Mouse (Mus musculus) hindbrain, embryonic 13.5 days (tissue): ENCODE measurements around the gene Sec14l3. TPM values are rescaled to one million over a fixed set of nuclear protein-coding genes. Genes with fewer than 3 reads are reported as not detected.
"Not testable (repeated sequence)": the region's sequence is repeated elsewhere in the genome, so short reads cannot be mapped to it uniquely, and the experiment has no call there.

Experiments
- ATAC-seq: fragments of 200-750 bp; cut with Nextera tagmentation; 2 replicates; pipeline ENCODE4 v1.8.0; 2017; ENCODE audit warnings: moderate TSS enrichment; ENCODE audit not compliant: low FRiP score
- H3K27ac ChIP-seq: fragments of 300-500 bp; sonication (generic); 2 replicates; pipeline ENCODE4 v1.5.1; 2015; ENCODE audit warnings: inconsistent platforms, mild to moderate bottlenecking, moderate library complexity
- H3K27me3 ChIP-seq: fragments of 300-500 bp; sonication (generic); 2 replicates; pipeline ENCODE4 v1.6.1; 2015; ENCODE audit warnings: mild to moderate bottlenecking, inconsistent platforms
- H3K36me3 ChIP-seq: fragments of 300-500 bp; sonication (generic); 2 replicates; pipeline ENCODE4 v1.6.1; 2015; ENCODE audit warnings: mild to moderate bottlenecking, inconsistent platforms
- H3K4me1 ChIP-seq: fragments of 300-500 bp; sonication (generic); replicated peaks from 2 replicates; pipeline ENCODE4 v1.6.1; 2015; ENCODE audit warnings: inconsistent platforms
- H3K4me2 ChIP-seq: fragments of 300-500 bp; sonication (generic); 2 replicates; pipeline ENCODE4 v1.6.1; 2015; ENCODE audit warnings: inconsistent platforms, mild to moderate bottlenecking, moderate library complexity
- H3K4me3 ChIP-seq: fragments of 300-500 bp; sonication (generic); 2 replicates; pipeline ENCODE4 v1.5.1; 2015; ENCODE audit warnings: mild to moderate bottlenecking, inconsistent platforms
- H3K9ac ChIP-seq: fragments of 300-500 bp; sonication (generic); 2 replicates; pipeline ENCODE4 v1.6.1; 2015; ENCODE audit warnings: mild to moderate bottlenecking, inconsistent platforms
- H3K9me3 ChIP-seq: fragments of 300-500 bp; sonication (generic); 2 replicates; pipeline ENCODE4 v1.6.1; 2016; ENCODE audit warnings: inconsistent platforms
- WGBS: fragments of 180-500 bp; shearing (Covaris S2); methylation state at CpG from one replicate; pipeline ENCODE4 v1.1.7; 2015; 5-methylcytosine and 5-hydroxymethylcytosine counted together
- polyA plus RNA-seq: library from polyadenylated mRNA; unstranded; fragments of >200 nt; fragmentation: Nextera tagmentation; extraction: Ambion mirVana; gene quantifications from 2 replicates; pipeline ENCODE4 v1.2.1, GENCODE M21; 2015

Gene Sec14l3
- polyA plus RNA-seq, 1 experiment from 2014 or later = 0.08 TPM

- 4% methylated on average over 45 of the region's 45 CpGs for WGBS
Measured at GRCm38 (mm10) chr11:4096054-4096984, 31.7 kb downstream of the Sec14l3 start.

GRCm38 (mm10) chr11:4097091-4097621 lies 32.5 kb downstream of the Sec14l3 start:
- Histone ChIP-seq H3K4me2 (peak overlapping the region; percentile 90), H3K27me3 (no peaks in the 10 kb centered on the region), H3K9ac (peak overlapping the region; percentile 88), H3K4me1 (peaks cover 34% of the 10 kb centered on the region), H3K9me3 (no peaks in the 10 kb centered on the region), H3K27ac (peak overlapping the region; percentile 95), H3K36me3 (peaks cover 2% of the 10 kb centered on the region; the same call in 1 of the 2 replicates), H3K4me3 (peak overlapping the region; percentile 50)
- WGBS = 27% methylated on average over 10 of the region's 10 CpGs
- peak; percentile 61 for ATAC-seq

More at GRCm38 (mm10) chr11:4096054-4096984, 31.7 kb downstream of the Sec14l3 start:
- Histone ChIP-seq H3K27ac (peak overlapping the region; percentile 95), H3K27me3 (no peaks in the 10 kb centered on the region), H3K9ac (peak overlapping the region; percentile 88), H3K36me3 (peaks cover 10% of the 10 kb centered on the region), H3K9me3 (no peaks in the 10 kb centered on the region), H3K4me1 (peaks cover 34% of the 10 kb centered on the region), H3K4me2 (peak overlapping the region; percentile 90), H3K4me3 (peak overlapping the region; percentile 50)
- ATAC-seq = peak; percentile 95

GRCm38 (mm10) chr11:4098120-4098519 lies 33.5 kb downstream of the Sec14l3 start:
- peaks cover 34% of the 10 kb centered on the region for H3K4me1 ChIP-seq
- no peaks in the 10 kb centered on the region for H3K27me3 ChIP-seq
- H3K4me2 ChIP-seq = no peak overlapping the region
- H3K27ac ChIP-seq = no peak overlapping the region
- no peaks in the 10 kb centered on the region; the same call in 1 of the 2 replicates for H3K36me3 ChIP-seq
- WGBS = 65% methylated on average over 8 of the region's 8 CpGs
- H3K4me3 ChIP-seq = no peak overlapping the region
- no peaks in the 10 kb centered on the region for H3K9me3 ChIP-seq
- ATAC-seq = no peak
- no peak overlapping the region for H3K9ac ChIP-seq

- Histone ChIP-seq H3K9ac (no peak overlapping the region), H3K4me3 (no peak overlapping the region), H3K36me3 (no peaks in the 10 kb centered on the region; the same call in 1 of the 2 replicates), H3K4me2 (no peak overlapping the region), H3K27ac (no peak overlapping the region), H3K4me1 (peaks cover 34% of the 10 kb centered on the region), H3K27me3 (no peaks in the 10 kb centered on the region), H3K9me3 (no peaks in the 10 kb centered on the region)
- ATAC-seq = no peak
- 73% methylated on average over 7 of the region's 7 CpGs for whole genome bisulfite sequencing
Measured at GRCm38 (mm10) chr11:4098816-4099215, 34.2 kb downstream of the Sec14l3 start.

GRCm38 (mm10) chr11:4099447-4099846 lies 34.8 kb downstream of the Sec14l3 start:
- WGBS = 69% methylated on average over 3 of the region's 3 CpGs

GRCm38 (mm10) chr11:4101851-4102250 lies 37.2 kb downstream of the Sec14l3 start:
- Histone ChIP-seq H3K4me3 (no peak overlapping the region), H3K9me3 (no peaks in the 10 kb centered on the region), H3K36me3 (no peaks in the 10 kb centered on the region; the same call in none of the 2 replicates), H3K9ac (no peak overlapping the region), H3K27ac (no peak overlapping the region), H3K27me3 (no peaks in the 10 kb centered on the region), H3K4me1 (peaks cover 11% of the 10 kb centered on the region), H3K4me2 (no peak overlapping the region)
- ATAC-seq = no peak
- WGBS = 87% methylated on average over 5 of the region's 5 CpGs

More at GRCm38 (mm10) chr11:4099447-4099846, 34.8 kb downstream of the Sec14l3 start:
- H3K9ac ChIP-seq = no peak overlapping the region
- ATAC-seq = no peak
- no peak overlapping the region for H3K4me3 ChIP-seq
- no peaks in the 10 kb centered on the region for H3K27me3 ChIP-seq
- H3K4me1 ChIP-seq = peaks cover 29% of the 10 kb centered on the region
- no peak overlapping the region for H3K4me2 ChIP-seq
- H3K9me3 ChIP-seq = no peaks in the 10 kb centered on the region
- H3K36me3 ChIP-seq = no peaks in the 10 kb centered on the region; the same call in 1 of the 2 replicates
- H3K27ac ChIP-seq = no peak overlapping the region

- Histone ChIP-seq H3K9me3 (no peaks in the 10 kb centered on the region), H3K4me2 (no peak overlapping the region), H3K27me3 (no peaks in the 10 kb centered on the region), H3K27ac (no peak overlapping the region), H3K4me3 (no peak overlapping the region), H3K36me3 (peaks cover 3% of the 10 kb centered on the region), H3K9ac (no peak overlapping the region), H3K4me1 (no peaks in the 10 kb centered on the region)
- ATAC-seq = no peak
- WGBS = 86% methylated on average over 14 of the region's 14 CpGs
Measured at GRCm38 (mm10) chr11:4103522-4103921, 38.9 kb downstream of the Sec14l3 start.

GRCm38 (mm10) chr11:4104989-4105388 lies 40.3 kb downstream of the Sec14l3 start:
- ATAC-seq = no peak

GRCm38 (mm10) chr11:4105444-4105843 lies 40.8 kb downstream of the Sec14l3 start:
- no peak overlapping the region for H3K27ac ChIP-seq
- no peak overlapping the region for H3K4me3 ChIP-seq
- H3K27me3 ChIP-seq = no peaks in the 10 kb centered on the region
- no peak overlapping the region for H3K4me2 ChIP-seq
- H3K4me1 ChIP-seq = no peaks in the 10 kb centered on the region
- H3K9me3 ChIP-seq = no peaks in the 10 kb centered on the region
- WGBS = 76% methylated on average over 6 of the region's 6 CpGs
- ATAC-seq = no peak
- H3K36me3 ChIP-seq = peaks cover 19% of the 10 kb centered on the region
- no peak overlapping the region for H3K9ac ChIP-seq

More at GRCm38 (mm10) chr11:4104989-4105388, 40.3 kb downstream of the Sec14l3 start:
- H3K27ac ChIP-seq = no peak overlapping the region
- no peak overlapping the region for H3K9ac ChIP-seq
- H3K9me3 ChIP-seq = no peaks in the 10 kb centered on the region
- H3K36me3 ChIP-seq = peaks cover 14% of the 10 kb centered on the region
- H3K4me2 ChIP-seq = no peak overlapping the region
- no peaks in the 10 kb centered on the region for H3K4me1 ChIP-seq
- H3K27me3 ChIP-seq = no peaks in the 10 kb centered on the region
- H3K4me3 ChIP-seq = no peak overlapping the region
- 92% methylated on average over 5 of the region's 5 CpGs for WGBS

- not testable (repeated sequence) for H3K4me2 ChIP-seq, H3K27me3 ChIP-seq, H3K27ac ChIP-seq, ATAC-seq, H3K9ac ChIP-seq, H3K4me1 ChIP-seq, H3K4me3 ChIP-seq, H3K9me3 ChIP-seq
- 94% methylated on average over 6 of the region's 6 CpGs for WGBS
- peaks cover 24% of the 10 kb centered on the region for H3K36me3 ChIP-seq
Measured at GRCm38 (mm10) chr11:4107901-4108300, 43.3 kb downstream of the Sec14l3 start.

- ATAC-seq = no peak
- Histone ChIP-seq H3K27me3 (no peaks in the 10 kb centered on the region), H3K4me3 (no peak overlapping the region), H3K27ac (no peak overlapping the region), H3K9ac (no peak overlapping the region), H3K9me3 (no peaks in the 10 kb centered on the region), H3K36me3 (peaks cover 24% of the 10 kb centered on the region), H3K4me2 (no peak overlapping the region), H3K4me1 (no peaks in the 10 kb centered on the region)
- 83% methylated on average over 7 of the region's 7 CpGs for WGBS
Measured at GRCm38 (mm10) chr11:4108691-4109090, 44.0 kb downstream of the Sec14l3 start.

GRCm38 (mm10) chr11:4112033-4112432 lies 47.4 kb downstream of the Sec14l3 start:
- Histone ChIP-seq H3K4me3 (no peak overlapping the region), H3K9me3 (no peaks in the 10 kb centered on the region), H3K4me2 (no peak overlapping the region), H3K27ac (no peak overlapping the region), H3K9ac (no peak overlapping the region), H3K4me1 (peaks cover 10% of the 10 kb centered on the region), H3K27me3 (peaks cover 8% of the 10 kb centered on the region; the same call in 1 of the 2 replicates), H3K36me3 (peaks cover 24% of the 10 kb centered on the region)
- no peak for ATAC-seq
- 91% methylated on average over 4 of the region's 4 CpGs for WGBS
